Mouse (Mus musculus): ENCODE results near the gene Il11ra1. TPM values are rescaled to one million over a fixed set of nuclear protein-coding genes. Genes with fewer than 3 reads are reported as not detected.

Il11ra1 gene
- polyA plus RNA-seq, 1 experiment = 0.14 TPM

GRCm38 (mm10) chr4:41705922-41706754, 6.3 kb downstream of the Il11ra1 start:
- no peak for TF ChIP-seq GATA1 (IDR thresholded peaks at IDR 0.05; ENCODE audit: low read length)
- TF ChIP-seq TAL1 (IDR thresholded peaks at IDR 0.05; ENCODE audit: low read length) = no peak
- H3K9me3 ChIP-seq (ENCODE audit: control insufficient read depth, low read length) = no peaks in the 10 kb centered on the region
- H3K4me3 ChIP-seq (replicated peaks) = no peak overlapping the region
- H3K36me3 ChIP-seq (ENCODE audit: control insufficient read depth) = peaks cover 4% of the 10 kb centered on the region
- peaks cover 9% of the 10 kb centered on the region for H3K4me1 ChIP-seq (ENCODE audit: control insufficient read depth)
- H3K27me3 ChIP-seq (ENCODE audit: control insufficient read depth) = peaks cover 50% of the 10 kb centered on the region

- Histone ChIP-seq H3K27me3 (ENCODE audit: control insufficient read depth) (peaks cover 50% of the 10 kb centered on the region), H3K36me3 (ENCODE audit: control insufficient read depth) (peaks cover 13% of the 10 kb centered on the region), H3K9me3 (ENCODE audit: control insufficient read depth, low read length) (no peaks in the 10 kb centered on the region), H3K4me3 (replicated peaks) (no peak overlapping the region), H3K4me1 (ENCODE audit: control insufficient read depth) (peaks cover 17% of the 10 kb centered on the region)
- TF ChIP-seq GATA1 (IDR thresholded peaks at IDR 0.05; ENCODE audit: low read length) (no peak), TAL1 (IDR thresholded peaks at IDR 0.05; ENCODE audit: low read length) (no peak)
Observed at GRCm38 (mm10) chr4:41707011-41707535, 7.3 kb downstream of the Il11ra1 start.

- Histone ChIP-seq H3K4me3 (replicated peaks) (no peak overlapping the region), H3K9me3 (ENCODE audit: control insufficient read depth, low read length) (no peaks in the 10 kb centered on the region), H3K4me1 (ENCODE audit: control insufficient read depth) (peaks cover 27% of the 10 kb centered on the region), H3K36me3 (ENCODE audit: control insufficient read depth) (peaks cover 17% of the 10 kb centered on the region), H3K27me3 (ENCODE audit: control insufficient read depth) (peaks cover 49% of the 10 kb centered on the region)
- no peak for TF ChIP-seq GATA1 (IDR thresholded peaks at IDR 0.05; ENCODE audit: low read length)
- TF ChIP-seq TAL1 (IDR thresholded peaks at IDR 0.05; ENCODE audit: low read length) = no peak
Observed at GRCm38 (mm10) chr4:41708192-41708745, 8.5 kb downstream of the Il11ra1 start.

- Histone ChIP-seq H3K27me3 (ENCODE audit: control insufficient read depth) (peaks cover 34% of the 10 kb centered on the region), H3K4me1 (ENCODE audit: control insufficient read depth) (peaks cover 41% of the 10 kb centered on the region), H3K36me3 (ENCODE audit: control insufficient read depth) (peaks cover 25% of the 10 kb centered on the region), H3K4me3 (replicated peaks) (no peak overlapping the region), H3K9me3 (ENCODE audit: control insufficient read depth, low read length) (no peaks in the 10 kb centered on the region)
- no peak for TF ChIP-seq GATA1 (IDR thresholded peaks at IDR 0.05; ENCODE audit: low read length)
- no peak for TF ChIP-seq TAL1 (IDR thresholded peaks at IDR 0.05; ENCODE audit: low read length)
Observed at GRCm38 (mm10) chr4:41710229-41710628, 10.4 kb downstream of the Il11ra1 start.

GRCm38 (mm10) chr4:41711705-41712375, 12.1 kb downstream of the Il11ra1 start:
- peak overlapping the region; percentile 73 for H3K4me3 ChIP-seq (replicated peaks)
- TF ChIP-seq GATA1 (IDR thresholded peaks at IDR 0.05; ENCODE audit: low read length) = no peak
- TF ChIP-seq TAL1 (IDR thresholded peaks at IDR 0.05; ENCODE audit: low read length) = no peak
- H3K4me1 ChIP-seq (ENCODE audit: control insufficient read depth) = peaks cover 41% of the 10 kb centered on the region
- H3K9me3 ChIP-seq (ENCODE audit: control insufficient read depth, low read length) = no peaks in the 10 kb centered on the region
- H3K27me3 ChIP-seq (ENCODE audit: control insufficient read depth) = peaks cover 18% of the 10 kb centered on the region
- peaks cover 40% of the 10 kb centered on the region for H3K36me3 ChIP-seq (ENCODE audit: control insufficient read depth)

- peaks cover 10% of the 10 kb centered on the region for H3K27me3 ChIP-seq (ENCODE audit: control insufficient read depth)
- peaks cover 35% of the 10 kb centered on the region for H3K4me1 ChIP-seq (ENCODE audit: control insufficient read depth)
- TF ChIP-seq GATA1 (IDR thresholded peaks at IDR 0.05; ENCODE audit: low read length) (no peak), TAL1 (IDR thresholded peaks at IDR 0.05; ENCODE audit: low read length) (no peak)
- no peaks in the 10 kb centered on the region for H3K9me3 ChIP-seq (ENCODE audit: control insufficient read depth, low read length)
- H3K36me3 ChIP-seq (ENCODE audit: control insufficient read depth) = peaks cover 48% of the 10 kb centered on the region
- peak overlapping the region; percentile 73 for H3K4me3 ChIP-seq (replicated peaks)
Observed at GRCm38 (mm10) chr4:41712421-41713196, 12.8 kb downstream of the Il11ra1 start.

GRCm38 (mm10) chr4:41713197-41714067, 13.6 kb downstream of the Il11ra1 start, which contains the start of gene Rpp25l:
Rpp25l (minus strand) TSS chr4:41713534.
- TF ChIP-seq GATA1 (IDR thresholded peaks at IDR 0.05; ENCODE audit: low read length) (no peak), TAL1 (IDR thresholded peaks at IDR 0.05; ENCODE audit: low read length) (no peak)
- H3K4me1 ChIP-seq (ENCODE audit: control insufficient read depth) = peaks cover 35% of the 10 kb centered on the region
- H3K36me3 ChIP-seq (ENCODE audit: control insufficient read depth) = peaks cover 56% of the 10 kb centered on the region
- H3K9me3 ChIP-seq (ENCODE audit: control insufficient read depth, low read length) = no peaks in the 10 kb centered on the region
- peak within 1 kb of the TSS; percentile 73 for H3K4me3 ChIP-seq (replicated peaks)
- peaks cover 3% of the 10 kb centered on the region; the same call in 1 of the 2 replicates for H3K27me3 ChIP-seq (ENCODE audit: control insufficient read depth)

GRCm38 (mm10) chr4:41714276-41714675, 14.5 kb downstream of the Il11ra1 start:
- Histone ChIP-seq H3K4me3 (replicated peaks) (peak overlapping the region; percentile 29), H3K9me3 (ENCODE audit: control insufficient read depth, low read length) (no peaks in the 10 kb centered on the region), H3K27me3 (ENCODE audit: control insufficient read depth) (no peaks in the 10 kb centered on the region), H3K36me3 (ENCODE audit: control insufficient read depth) (peaks cover 65% of the 10 kb centered on the region), H3K4me1 (ENCODE audit: control insufficient read depth) (peaks cover 35% of the 10 kb centered on the region)
- TF ChIP-seq GATA1 (IDR thresholded peaks at IDR 0.05; ENCODE audit: low read length) (no peak), TAL1 (IDR thresholded peaks at IDR 0.05; ENCODE audit: low read length) (no peak)

All from erythroblast, embryonic 14.5 days (primary cell).